Mouse (Mus musculus): ENCODE data around the gene Ica1. TPM values are rescaled to one million over a fixed set of nuclear protein-coding genes. Genes with fewer than 3 reads are reported as not detected.

The Ica1 gene
- total and polyA plus RNA-seq, 2 experiments from 2014 or later: 38.2 to 83.8 TPM

- TF ChIP-seq CTCF (IDR thresholded peaks at IDR 0.05; ENCODE audit: low read depth): no peak
- Histone ChIP-seq H3K4me2 (ENCODE audit: low read depth, low read length) (no peak overlapping the region), H3K4me1 (ENCODE audit: insufficient read depth, low read length) (no peaks in the 10 kb centered on the region), H3K9me3 (ENCODE audit: low read length) (no peaks in the 10 kb centered on the region), H3K27me3 (ENCODE audit: insufficient read depth, low read length) (no peaks in the 10 kb centered on the region), H3K36me3 (ENCODE audit: insufficient read depth, low read length) (no peaks in the 10 kb centered on the region), H3K4me3 (ENCODE audit: low read length) (no peak overlapping the region), H3K9ac (replicated peaks; ENCODE audit: low read length) (no peak overlapping the region), H3K27ac (no peak overlapping the region)
- 71% methylated on average over 4 of the region's 4 CpGs for WGBS
- DNase-seq (ENCODE audit: low spot score) (no peak), ATAC-seq (no peak)
Measured at GRCm38 (mm10) chr6:8669343-8669742, 108.9 kb downstream of the Ica1 start.

- H3K27ac ChIP-seq: no peak overlapping the region
- no peak for TF ChIP-seq CTCF (IDR thresholded peaks at IDR 0.05; ENCODE audit: low read depth)
- no peak overlapping the region for H3K9ac ChIP-seq (replicated peaks; ENCODE audit: low read length)
- DNase-seq (ENCODE audit: low spot score) (no peak), ATAC-seq (no peak)
- no peaks in the 10 kb centered on the region for H3K9me3 ChIP-seq (ENCODE audit: low read length)
- 60% methylated on average over 6 of the region's 6 CpGs for WGBS
- H3K4me2 ChIP-seq (ENCODE audit: low read depth, low read length): no peak overlapping the region
- no peaks in the 10 kb centered on the region for H3K36me3 ChIP-seq (ENCODE audit: insufficient read depth, low read length)
- H3K4me3 ChIP-seq (ENCODE audit: low read length): no peak overlapping the region
- H3K27me3 ChIP-seq (ENCODE audit: insufficient read depth, low read length): no peaks in the 10 kb centered on the region
- no peaks in the 10 kb centered on the region for H3K4me1 ChIP-seq (ENCODE audit: insufficient read depth, low read length)
Measured at GRCm38 (mm10) chr6:8668013-8668811, 110.1 kb downstream of the Ica1 start.

- Histone ChIP-seq H3K36me3 (ENCODE audit: insufficient read depth, low read length) (no peaks in the 10 kb centered on the region), H3K27me3 (ENCODE audit: insufficient read depth, low read length) (no peaks in the 10 kb centered on the region), H3K9ac (replicated peaks; ENCODE audit: low read length) (no peak overlapping the region), H3K4me1 (ENCODE audit: insufficient read depth, low read length) (no peaks in the 10 kb centered on the region), H3K9me3 (ENCODE audit: low read length) (no peaks in the 10 kb centered on the region), H3K4me3 (ENCODE audit: low read length) (no peak overlapping the region), H3K4me2 (ENCODE audit: low read depth, low read length) (no peak overlapping the region), H3K27ac (no peak overlapping the region)
- WGBS: 88% methylated on average over 5 of the region's 5 CpGs
- TF ChIP-seq CTCF (IDR thresholded peaks at IDR 0.05; ENCODE audit: low read depth): no peak
- DNase-seq (ENCODE audit: low spot score) (no peak), ATAC-seq (no peak)
Measured at GRCm38 (mm10) chr6:8665786-8666185, 112.5 kb downstream of the Ica1 start.

GRCm38 (mm10) chr6:8664956-8665355 lies 113.3 kb downstream of the Ica1 start:
- Histone ChIP-seq H3K4me3 (ENCODE audit: low read length) (no peak overlapping the region), H3K4me2 (ENCODE audit: low read depth, low read length) (no peak overlapping the region), H3K9me3 (ENCODE audit: low read length) (no peaks in the 10 kb centered on the region), H3K36me3 (ENCODE audit: insufficient read depth, low read length) (no peaks in the 10 kb centered on the region), H3K27me3 (ENCODE audit: insufficient read depth, low read length) (no peaks in the 10 kb centered on the region), H3K9ac (replicated peaks; ENCODE audit: low read length) (no peak overlapping the region), H3K27ac (no peak overlapping the region), H3K4me1 (ENCODE audit: insufficient read depth, low read length) (no peaks in the 10 kb centered on the region)
- no peak for ATAC-seq
- DNase-seq (ENCODE audit: low spot score): no peak
- WGBS: 82% methylated on average over 5 of the region's 5 CpGs
- TF ChIP-seq CTCF (IDR thresholded peaks at IDR 0.05; ENCODE audit: low read depth): no peak

- H3K27ac ChIP-seq: no peak overlapping the region
- 63% methylated on average over 3 of the region's 3 CpGs for WGBS
- no peak overlapping the region for H3K4me2 ChIP-seq (ENCODE audit: low read depth, low read length)
- no peaks in the 10 kb centered on the region for H3K27me3 ChIP-seq (ENCODE audit: insufficient read depth, low read length)
- DNase-seq (ENCODE audit: low spot score) (no peak), ATAC-seq (no peak)
- no peak for TF ChIP-seq CTCF (IDR thresholded peaks at IDR 0.05; ENCODE audit: low read depth)
- H3K36me3 ChIP-seq (ENCODE audit: insufficient read depth, low read length): no peaks in the 10 kb centered on the region
- no peak overlapping the region for H3K9ac ChIP-seq (replicated peaks; ENCODE audit: low read length)
- H3K4me1 ChIP-seq (ENCODE audit: insufficient read depth, low read length): no peaks in the 10 kb centered on the region
- H3K4me3 ChIP-seq (ENCODE audit: low read length): no peak overlapping the region
- H3K9me3 ChIP-seq (ENCODE audit: low read length): no peaks in the 10 kb centered on the region
Measured at GRCm38 (mm10) chr6:8663092-8663740, 115.1 kb downstream of the Ica1 start.

- WGBS: 32% methylated on average over 4 of the region's 4 CpGs
- no peak overlapping the region for H3K9ac ChIP-seq (replicated peaks; ENCODE audit: low read length)
- no peak overlapping the region for H3K27ac ChIP-seq
- H3K4me1 ChIP-seq (ENCODE audit: insufficient read depth, low read length): no peaks in the 10 kb centered on the region
- H3K27me3 ChIP-seq (ENCODE audit: insufficient read depth, low read length): no peaks in the 10 kb centered on the region
- no peak for TF ChIP-seq CTCF (IDR thresholded peaks at IDR 0.05; ENCODE audit: low read depth)
- no peaks in the 10 kb centered on the region for H3K9me3 ChIP-seq (ENCODE audit: low read length)
- DNase-seq (ENCODE audit: low spot score) (no peak), ATAC-seq (no peak)
- no peaks in the 10 kb centered on the region for H3K36me3 ChIP-seq (ENCODE audit: insufficient read depth, low read length)
- H3K4me3 ChIP-seq (ENCODE audit: low read length): no peak overlapping the region
- H3K4me2 ChIP-seq (ENCODE audit: low read depth, low read length): no peak overlapping the region
Measured at GRCm38 (mm10) chr6:8661404-8661803, 116.9 kb downstream of the Ica1 start.

GRCm38 (mm10) chr6:8660076-8660475 lies 118.2 kb downstream of the Ica1 start:
- WGBS: 79% methylated on average over 2 of the region's 2 CpGs
- ATAC-seq: no peak

More at GRCm38 (mm10) chr6:8660076-8660475, 118.2 kb downstream of the Ica1 start:
- no peaks in the 10 kb centered on the region for H3K9me3 ChIP-seq (ENCODE audit: low read length)
- H3K9ac ChIP-seq (replicated peaks; ENCODE audit: low read length): no peak overlapping the region
- no peak overlapping the region for H3K4me2 ChIP-seq (ENCODE audit: low read depth, low read length)
- no peaks in the 10 kb centered on the region for H3K36me3 ChIP-seq (ENCODE audit: insufficient read depth, low read length)
- no peak for TF ChIP-seq CTCF (IDR thresholded peaks at IDR 0.05; ENCODE audit: low read depth)
- H3K27me3 ChIP-seq (ENCODE audit: insufficient read depth, low read length): no peaks in the 10 kb centered on the region
- no peak overlapping the region for H3K4me3 ChIP-seq (ENCODE audit: low read length)
- no peaks in the 10 kb centered on the region for H3K4me1 ChIP-seq (ENCODE audit: insufficient read depth, low read length)
- no peak overlapping the region for H3K27ac ChIP-seq
- DNase-seq (ENCODE audit: low spot score): no peak

All from hindbrain, postnatal 0 days (tissue).